Mouse (Mus musculus) liver, postnatal 0 days (tissue): ENCODE measurements at regions not wholly inside any gene's neighbourhood (a gene's known extent, or its start where the extent isn't known, plus 50 kb on each side); places are given as distances from the start of the nearest gene placed in this dataset.

Source experiments
- CTCF ChIP-seq: sonication (generic); IDR thresholded peaks from 2 replicates; pipeline ENCODE4 v1.5.1; 2016; ENCODE audit warnings: antibody characterized with exemption, low read depth
- EP300 ChIP-seq: IDR thresholded peaks from 2 replicates; pipeline ENCODE4 v1.6.1; 2016; ENCODE audit warnings: antibody characterized with exemption, low read depth, mild to moderate bottlenecking

DNA sequence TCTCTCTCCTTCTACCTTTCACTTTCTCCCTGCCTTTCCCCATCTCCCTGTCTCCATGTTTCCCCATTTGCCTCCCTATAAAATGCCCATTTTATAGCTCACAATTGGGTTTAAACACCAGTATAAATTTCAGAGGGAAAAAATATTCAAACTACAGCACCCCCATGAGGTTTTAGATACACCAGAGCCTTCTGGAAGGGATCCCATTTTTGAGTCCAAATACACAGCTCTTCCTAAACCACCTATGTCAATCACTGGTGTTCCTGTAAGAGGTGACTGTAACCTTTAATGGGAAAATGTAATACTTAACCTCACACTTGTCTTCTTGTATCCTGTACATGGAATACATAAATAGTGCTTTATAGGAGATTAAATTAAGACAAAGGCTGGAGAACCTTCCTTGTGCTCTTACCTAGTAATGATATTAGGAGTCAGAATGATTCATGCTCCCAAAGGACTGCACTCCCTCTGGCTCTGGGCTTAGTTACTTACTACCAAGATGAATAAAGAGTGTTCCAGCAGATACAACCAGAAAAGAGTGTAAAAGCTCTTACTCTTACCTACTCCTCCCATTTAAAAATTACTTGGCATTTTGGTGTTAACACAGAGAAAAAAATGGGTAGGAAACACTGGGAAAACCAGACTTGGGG lies 538.7 kb upstream of the Cdh11 start:
- TF ChIP-seq CTCF (no peak), EP300 (no peak)
